In genomic region chr10:19578409-19578986, GRCm38 (mm10) we compare ENCODE assay signal across 12 mouse cellular contexts. TPM values are rescaled to one million over a fixed set of nuclear protein-coding genes. Genes with fewer than 3 reads are reported as not detected.
DNase-seq lines count a peak whose midpoint lies in the region; ATAC-seq and TF ChIP-seq lines count a peak whose summit lies in the region.
"Had no signal": no experiment of that assay in that cellular context is flagged by ENCODE, and none has a peak within 500 bp of the region (broad histone marks: within the 10 kb centered on the region; RNA-seq: fewer than 3 reads in every experiment).

No protein-coding gene starts in this region.

- no peak overlapping the region for H3K4me3 ChIP-seq in forebrain, embryonic 14.5 days (ENCODE audit: low read depth, low read length)
- no peak overlapping the region for H3K4me3 ChIP-seq in forebrain, embryonic 12.5 days (replicated peaks)
- no peak overlapping the region for H3K4me3 ChIP-seq in lung, embryonic 15.5 days
- H3K4me3 ChIP-seq in embryonic facial prominence, embryonic 14.5 days (ENCODE audit: low read depth, low read length) = no peak overlapping the region
- no peak overlapping the region; the same call in 1 of the 2 replicates for H3K4me3 ChIP-seq in layer of hippocampus, adult 2 months
- H3K4me3 ChIP-seq: neural tube, embryonic 13.5 days had no signal

- no peak overlapping the region for H3K9ac ChIP-seq in forebrain, embryonic 14.5 days (ENCODE audit: low read length)
- no peak overlapping the region for H3K9ac ChIP-seq in forebrain, embryonic 12.5 days
- H3K9ac ChIP-seq in lung, embryonic 15.5 days = no peak overlapping the region
- no peak overlapping the region for H3K9ac ChIP-seq in embryonic facial prominence, embryonic 14.5 days (ENCODE audit: low read depth, low read length)
- H3K9ac ChIP-seq: neural tube, embryonic 13.5 days had no signal

- H3K9me3 ChIP-seq in forebrain, embryonic 14.5 days (replicated peaks; ENCODE audit: control insufficient read depth, low read length) = no peaks in the 10 kb centered on the region
- H3K9me3 ChIP-seq in forebrain, embryonic 12.5 days = no peaks in the 10 kb centered on the region
- no peaks in the 10 kb centered on the region for H3K9me3 ChIP-seq in lung, embryonic 15.5 days
- H3K9me3 ChIP-seq in embryonic facial prominence, embryonic 14.5 days (ENCODE audit: control insufficient read depth, low read length) = no peaks in the 10 kb centered on the region
- H3K9me3 ChIP-seq: neural tube, embryonic 13.5 days had no signal

- no peak for TF ChIP-seq CTCF in layer of hippocampus, adult 2 months (conservative IDR thresholded peaks at IDR 0.05)

- H3K27me3 ChIP-seq in forebrain, embryonic 14.5 days (replicated peaks; ENCODE audit: control insufficient read depth, insufficient read depth, low read length) = no peaks in the 10 kb centered on the region
- no peaks in the 10 kb centered on the region for H3K27me3 ChIP-seq in forebrain, embryonic 12.5 days
- H3K27me3 ChIP-seq in lung, embryonic 15.5 days = no peaks in the 10 kb centered on the region
- H3K27me3 ChIP-seq in embryonic facial prominence, embryonic 14.5 days (replicated peaks; ENCODE audit: control insufficient read depth, insufficient read depth, low read length) = no peaks in the 10 kb centered on the region
- H3K27me3 ChIP-seq: neural tube, embryonic 13.5 days had no signal

- WGBS in forebrain, embryonic 14.5 days = 72% methylated on average over 9 of the region's 9 CpGs
- WGBS in forebrain, embryonic 12.5 days = 85% methylated on average over 9 of the region's 9 CpGs
- 53% methylated on average over 9 of the region's 9 CpGs for WGBS in lung, embryonic 15.5 days
- 59% methylated on average over 9 of the region's 9 CpGs for WGBS in embryonic facial prominence, embryonic 14.5 days

- peak; percentile 79; the same call in 1 of the 2 replicates for ATAC-seq in forebrain, embryonic 14.5 days
- ATAC-seq in forebrain, embryonic 12.5 days (ENCODE audit: low FRiP score) = no peak
- ATAC-seq in lung, embryonic 15.5 days (ENCODE audit: borderline replicate concordance, extremely low read depth, low FRiP score, low TSS enrichment) = no peak; the same call in 1 of the 2 replicates
- ATAC-seq in embryonic facial prominence, embryonic 14.5 days (ENCODE audit: low read depth) = no peak
- ATAC-seq in monocyte, adult 5-6 weeks (replicated peaks; ENCODE audit: insufficient number of reproducible peaks, low FRiP score, low TSS enrichment, poor library complexity, severe bottlenecking) = peak; percentile 10; the same call in 1 of the 2 replicates

- no peaks in the 10 kb centered on the region for H3K36me3 ChIP-seq in forebrain, embryonic 14.5 days (ENCODE audit: control insufficient read depth, insufficient read depth, low read length)
- H3K36me3 ChIP-seq in forebrain, embryonic 12.5 days (replicated peaks) = no peaks in the 10 kb centered on the region
- no peaks in the 10 kb centered on the region for H3K36me3 ChIP-seq in lung, embryonic 15.5 days
- no peaks in the 10 kb centered on the region for H3K36me3 ChIP-seq in embryonic facial prominence, embryonic 14.5 days (ENCODE audit: control insufficient read depth, insufficient read depth, low read length)
- H3K36me3 ChIP-seq: neural tube, embryonic 13.5 days had no signal

- DNase-seq in forebrain, embryonic 14.5 days (ENCODE audit: low spot score) = peak; percentile 74
- DNase-seq in lung, adult 18-20 months = no peak
- peak; percentile 75 for DNase-seq in embryonic facial prominence, embryonic 14.5 days (ENCODE audit: low spot score)
- no peak for DNase-seq in urinary bladder, postnatal 36 days (ENCODE audit: low spot score in 2 of 2)
- DNase-seq in layer of hippocampus, adult 2 months (ENCODE audit: low spot score in 2 of 2) = no peak

- H3K4me1 ChIP-seq in forebrain, embryonic 14.5 days (ENCODE audit: control insufficient read depth, insufficient read depth, low read length) = no peaks in the 10 kb centered on the region
- H3K4me1 ChIP-seq in forebrain, embryonic 12.5 days = no peaks in the 10 kb centered on the region
- peaks cover 5% of the 10 kb centered on the region; the same call in 1 of the 2 replicates for H3K4me1 ChIP-seq in lung, embryonic 15.5 days
- H3K4me1 ChIP-seq in embryonic facial prominence, embryonic 14.5 days (ENCODE audit: control insufficient read depth, insufficient read depth, low read length) = no peaks in the 10 kb centered on the region
- H3K4me1 ChIP-seq: neural tube, embryonic 13.5 days had no signal

- no peak overlapping the region for H3K4me2 ChIP-seq in forebrain, embryonic 14.5 days (ENCODE audit: low read length)
- H3K4me2 ChIP-seq in forebrain, embryonic 12.5 days = no peak overlapping the region
- H3K4me2 ChIP-seq in lung, embryonic 15.5 days = 0 out of 2 replicates have a peak overlapping the region, but pooled peaks have one; percentile 4
- peak overlapping the region; percentile 14; the same call in 1 of the 2 replicates for H3K4me2 ChIP-seq in embryonic facial prominence, embryonic 14.5 days (ENCODE audit: low read depth, low read length)
- H3K4me2 ChIP-seq: neural tube, embryonic 13.5 days had no signal

- no peak overlapping the region for H3K27ac ChIP-seq in forebrain, embryonic 14.5 days (ENCODE audit: low read depth, low read length)
- no peak overlapping the region for H3K27ac ChIP-seq in forebrain, embryonic 12.5 days
- H3K27ac ChIP-seq in lung, embryonic 15.5 days = no peak overlapping the region
- no peak overlapping the region for H3K27ac ChIP-seq in embryonic facial prominence, embryonic 14.5 days (replicated peaks; ENCODE audit: low read depth, low read length)
- no peak overlapping the region for H3K27ac ChIP-seq in layer of hippocampus, adult 2 months
- H3K27ac ChIP-seq: neural tube, embryonic 13.5 days had no signal

RNA-seq across cellular contexts. Expression of gene Ifngr1, which starts 13.3 kb away (rescaled TPM):
- 19.1 and 20.1 TPM in 2 replicates for polyA plus RNA-seq in forebrain, embryonic 14.5 days (2014; fragmentation: Nextera tagmentation; extraction: Ambion mirVana)
- polyA plus RNA-seq in forebrain, embryonic 12.5 days (2016; fragmentation: Nextera tagmentation; extraction: Ambion mirVana) = 18.7 and 20.5 TPM in 2 replicates
- 73.0 and 77.3 TPM in 2 replicates for polyA plus RNA-seq in lung, embryonic 15.5 days (2015; fragmentation: Nextera tagmentation; extraction: Ambion mirVana)
- polyA plus RNA-seq in embryonic facial prominence, embryonic 14.5 days (2014; fragmentation: Nextera tagmentation; extraction: Ambion mirVana) = 57.4 and 60.5 TPM in 2 replicates
- 1,014 to 1,366 TPM (median 1,192 TPM) in 3 replicates for total RNA-seq in monocyte, adult 5-6 weeks (2017)
- total RNA-seq in layer of hippocampus, adult 2 months (2021) = 10 to 100 TPM; 17.9 to 21.6 TPM

RNA-seq across cellular contexts. Expression of gene Il22ra2, which starts 43.3 kb away (rescaled TPM):
- polyA plus RNA-seq in forebrain, embryonic 14.5 days (2014; fragmentation: Nextera tagmentation; extraction: Ambion mirVana) = not detected in 2 replicates
- polyA plus RNA-seq in forebrain, embryonic 12.5 days (2016; fragmentation: Nextera tagmentation; extraction: Ambion mirVana) = not detected in 2 replicates
- 0.15 TPM in 1 of 2 replicates, not detected in the other for polyA plus RNA-seq in lung, embryonic 15.5 days (2015; fragmentation: Nextera tagmentation; extraction: Ambion mirVana)
- polyA plus RNA-seq in embryonic facial prominence, embryonic 14.5 days (2014; fragmentation: Nextera tagmentation; extraction: Ambion mirVana) = 0.11 TPM in 1 of 2 replicates, not detected in the other
- total RNA-seq in monocyte, adult 5-6 weeks (2017) = 1.0 to 1.4 TPM in 2 of 3 replicates, not detected in the other
- not detected for total RNA-seq in layer of hippocampus, adult 2 months (2021)
- total RNA-seq: ES-E14; layer of hippocampus, adult 8-10 months had no signal
- polyA plus RNA-seq: embryonic facial prominence, embryonic 11.5 days; neural tube, embryonic 13.5 days had no signal

Comparison
In these comparisons a context has a peak if more than half of its experiments do, and no peak if none do; other contexts are left out.
1. ATAC-seq: peak in forebrain, embryonic 14.5 days (single experiment) and monocyte, adult 5-6 weeks (single experiment); none in forebrain, embryonic 12.5 days (single experiment), lung, embryonic 15.5 days (single experiment) and embryonic facial prominence, embryonic 14.5 days (single experiment).
2. DNase-seq: peak in forebrain, embryonic 14.5 days (single experiment) and embryonic facial prominence, embryonic 14.5 days (single experiment); none in lung, adult 18-20 months (0 of 2), urinary bladder, postnatal 36 days (0 of 2) and layer of hippocampus, adult 2 months (0 of 2).
3. H3K4me2 ChIP-seq: peak in lung, embryonic 15.5 days (single experiment) and embryonic facial prominence, embryonic 14.5 days (single experiment); none in forebrain, embryonic 14.5 days (single experiment) and forebrain, embryonic 12.5 days (single experiment).